Mouse (Mus musculus) erythroblast, embryonic 14.5 days (primary cell): ENCODE results near the gene Klf14. TPM values are rescaled to one million over a fixed set of nuclear protein-coding genes. Genes with fewer than 3 reads are reported as not detected.

Source experiments
- H3K27me3 ChIP-seq: 2 replicates; pipeline ENCODE4 v1.6.1; 2012; ENCODE audit warnings: inconsistent platforms; ENCODE audit not compliant: control insufficient read depth
- H3K36me3 ChIP-seq: 2 replicates; pipeline ENCODE4 v1.6.1; 2012; ENCODE audit warnings: mild to moderate bottlenecking, inconsistent platforms; ENCODE audit not compliant: control insufficient read depth
- H3K4me1 ChIP-seq: 2 replicates; pipeline ENCODE4 v1.6.1; 2012; ENCODE audit warnings: inconsistent platforms; ENCODE audit not compliant: control insufficient read depth
- H3K4me3 ChIP-seq: replicated peaks from 2 replicates; pipeline ENCODE3; 2012; ENCODE audit warnings: moderate library complexity, mild to moderate bottlenecking, inconsistent platforms
- H3K9me3 ChIP-seq: 2 replicates; pipeline ENCODE4 v1.6.1; 2012; ENCODE audit warnings: low read length, inconsistent platforms, mixed read lengths; ENCODE audit not compliant: control insufficient read depth
- GATA1 ChIP-seq: IDR thresholded peaks from 2 replicates; pipeline ENCODE4 v1.6.1; 2012; ENCODE audit warnings: low read length, inconsistent platforms, mixed read lengths
- TAL1 ChIP-seq: IDR thresholded peaks from 3 replicates; pipeline ENCODE4 v1.6.1; 2012; ENCODE audit warnings: low read length, inconsistent platforms, mixed read lengths
- polyA plus RNA-seq: library from polyadenylated mRNA; stranded (reverse); fragments of >175 nt; gene quantifications from 2 replicates; pipeline ENCODE4 v1.2.3, GENCODE M21; 2012

Klf14 gene
- polyA plus RNA-seq, 1 experiment: not detected

- no peaks in the 10 kb centered on the region for H3K36me3 ChIP-seq
- no peaks in the 10 kb centered on the region for H3K27me3 ChIP-seq
- H3K4me1 ChIP-seq: no peaks in the 10 kb centered on the region
- TF ChIP-seq TAL1: no peak
- no peak for TF ChIP-seq GATA1
- H3K9me3 ChIP-seq: no peaks in the 10 kb centered on the region
- H3K4me3 ChIP-seq: no peak overlapping the region
These were observed 19.6 kb downstream of the Klf14 start for GRCm38 (mm10) chr6:30939264-30939663.

DNA sequence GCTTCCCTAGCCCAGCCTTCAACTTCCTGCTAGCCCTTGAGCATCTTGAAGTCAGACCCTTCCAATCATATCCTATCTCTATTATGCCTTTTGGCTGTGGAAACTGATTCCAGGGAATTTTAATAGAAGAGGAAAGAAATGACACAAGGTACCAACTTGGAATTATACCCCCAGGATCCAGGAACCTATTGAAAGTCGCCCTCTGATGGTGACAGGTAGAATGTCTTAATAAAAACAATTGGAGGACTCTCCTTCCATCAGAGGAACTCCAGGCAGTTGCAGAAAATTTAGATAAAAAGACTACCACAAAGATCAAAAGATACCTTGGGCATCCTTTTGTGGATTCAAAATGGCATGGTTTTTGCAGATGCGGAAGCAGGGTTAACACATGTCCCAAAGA is 36.1 kb downstream of the Klf14 start:
- TF ChIP-seq GATA1: no peak
- no peak for TF ChIP-seq TAL1
- Histone ChIP-seq H3K4me1 (no peaks in the 10 kb centered on the region), H3K27me3 (peaks cover 15% of the 10 kb centered on the region), H3K9me3 (no peaks in the 10 kb centered on the region), H3K36me3 (no peaks in the 10 kb centered on the region), H3K4me3 (no peak overlapping the region)

DNA sequence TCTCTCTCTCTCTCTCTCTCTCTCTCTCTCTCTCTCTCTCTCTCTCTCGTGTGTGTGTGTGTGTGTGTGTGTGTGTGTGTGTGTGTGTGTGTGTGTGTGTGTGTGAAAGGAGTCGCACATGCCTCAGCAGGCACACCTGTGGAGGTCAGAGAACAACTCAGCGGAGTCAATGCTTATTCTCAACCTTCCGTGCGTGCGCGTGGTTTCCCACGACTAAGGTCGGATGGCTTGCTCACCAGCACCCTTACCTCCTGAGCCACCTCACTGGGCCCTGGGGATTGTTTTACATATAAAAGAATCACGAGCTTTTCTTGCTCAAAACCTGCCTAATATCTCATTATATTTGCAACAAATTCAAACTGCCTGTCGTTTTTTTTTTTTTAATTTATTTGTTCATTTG is 37.1 kb downstream of the Klf14 start:
- H3K36me3 ChIP-seq: no peaks in the 10 kb centered on the region
- peaks cover 15% of the 10 kb centered on the region for H3K27me3 ChIP-seq
- no peaks in the 10 kb centered on the region for H3K9me3 ChIP-seq
- H3K4me1 ChIP-seq: no peaks in the 10 kb centered on the region
- no peak for TF ChIP-seq GATA1
- TF ChIP-seq TAL1: no peak
- no peak overlapping the region for H3K4me3 ChIP-seq

DNA sequence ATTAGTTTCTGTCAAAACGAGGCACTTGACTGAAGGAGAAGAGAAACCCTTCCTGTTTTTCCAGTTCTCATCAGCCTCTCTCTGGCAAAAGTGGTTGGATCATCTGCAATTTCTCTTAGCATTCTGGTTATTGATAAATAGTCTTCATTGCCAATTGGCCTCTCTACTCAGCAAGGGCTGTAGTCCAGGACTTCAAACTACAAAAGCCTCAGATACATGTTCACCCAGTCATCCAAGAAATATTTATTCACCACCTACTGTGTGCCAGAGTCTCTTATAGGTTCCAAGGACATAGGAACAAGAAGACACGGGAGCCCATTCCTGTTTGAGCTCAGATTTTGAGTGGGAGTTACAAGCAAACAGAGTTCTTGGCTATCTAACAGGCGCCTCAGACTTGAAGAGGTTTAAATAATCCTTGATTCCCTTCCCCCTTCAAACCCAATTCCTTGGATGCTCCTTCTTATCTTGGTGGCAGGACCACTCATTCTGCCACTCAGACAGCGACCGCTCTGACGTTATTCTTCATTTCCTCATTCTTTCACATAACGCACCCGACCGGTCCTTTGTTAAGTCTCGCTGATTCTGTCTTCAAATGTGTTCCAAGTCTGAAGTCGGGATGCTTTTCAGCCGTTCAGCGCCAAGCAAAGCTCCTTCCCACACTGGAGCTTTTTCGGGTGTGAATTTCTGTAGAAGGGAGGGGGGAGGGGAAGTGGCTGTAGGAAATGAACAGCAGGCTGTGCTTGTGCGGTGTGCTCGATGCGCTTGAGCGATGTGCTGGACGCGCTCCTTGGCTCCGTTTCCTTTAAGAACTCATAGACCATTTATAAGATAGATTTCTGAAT is 37.8 kb downstream of the Klf14 start:
- Histone ChIP-seq H3K27me3 (peaks cover 15% of the 10 kb centered on the region), H3K36me3 (no peaks in the 10 kb centered on the region), H3K9me3 (no peaks in the 10 kb centered on the region), H3K4me3 (no peak overlapping the region), H3K4me1 (no peaks in the 10 kb centered on the region)
- no peak for TF ChIP-seq TAL1
- TF ChIP-seq GATA1: no peak

GRCm38 (mm10) chr6:30915473-30915872 is 43.4 kb downstream of the Klf14 start, which contains the start of gene Tsga13:
Gene Tsga13 (minus strand): TSS chr6:30915573.
- H3K4me1 ChIP-seq: no peaks in the 10 kb centered on the region
- TF ChIP-seq GATA1 (no peak), TAL1 (no peak)

DNA sequence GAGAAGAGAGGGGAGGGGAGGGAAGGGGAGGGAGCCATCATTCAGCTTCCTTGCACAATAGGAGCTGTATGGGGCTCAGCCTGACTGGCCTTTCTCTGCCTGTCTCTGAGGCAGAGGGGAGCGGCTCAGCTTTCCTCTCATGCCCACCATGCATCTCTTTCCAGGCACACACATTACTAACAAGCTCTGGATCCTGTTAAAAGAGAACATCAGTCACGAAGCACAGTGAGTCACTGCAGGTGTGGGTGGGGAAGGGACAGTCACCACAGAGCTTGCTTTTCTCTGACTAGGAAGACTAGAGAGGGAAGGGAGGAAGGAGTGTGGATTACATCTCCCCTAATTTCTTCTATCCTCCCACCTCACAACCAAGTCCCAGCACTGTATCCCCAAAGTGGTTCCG is 50.9 kb downstream of the Klf14 start:
- TF ChIP-seq GATA1 (no peak), TAL1 (no peak)
- Histone ChIP-seq H3K4me1 (no peaks in the 10 kb centered on the region), H3K36me3 (no peaks in the 10 kb centered on the region), H3K27me3 (peaks cover 8% of the 10 kb centered on the region), H3K4me3 (no peak overlapping the region), H3K9me3 (no peaks in the 10 kb centered on the region)

More at GRCm38 (mm10) chr6:30915473-30915872, 43.4 kb downstream of the Klf14 start, which contains the start of gene Tsga13:
- no peaks in the 10 kb centered on the region for H3K9me3 ChIP-seq
- peaks cover 1% of the 10 kb centered on the region; the same call in 1 of the 2 replicates for H3K27me3 ChIP-seq
- no peaks in the 10 kb centered on the region for H3K36me3 ChIP-seq
- no peak within 1 kb of the TSS for H3K4me3 ChIP-seq

Other genes with a start within 250 kb of the Klf14 start
- 0.44 and 0.54 TPM in 2 replicates for gene Mest, start 235.5 kb downstream of the Klf14 start, polyA plus RNA-seq
- gene Copg2, start 62.3 kb downstream of the Klf14 start, polyA plus RNA-seq: 0.15 TPM in 2 replicates
- gene Tsga13, start 43.5 kb downstream of the Klf14 start, polyA plus RNA-seq: not detected in 2 replicates